Mouse (Mus musculus): ENCODE results near the gene Rdm1. TPM values are rescaled to one million over a fixed set of nuclear protein-coding genes. Genes with fewer than 3 reads are reported as not detected.
"Not testable (repeated sequence)": the region's sequence is repeated elsewhere in the genome, so short reads cannot be mapped to it uniquely, and the experiment has no call there.

Gene Rdm1
- 48.5 and 53.1 TPM in 2 replicates for polyA plus RNA-seq (2015; fragmentation: Nextera tagmentation; extraction: Ambion mirVana)

DNA sequence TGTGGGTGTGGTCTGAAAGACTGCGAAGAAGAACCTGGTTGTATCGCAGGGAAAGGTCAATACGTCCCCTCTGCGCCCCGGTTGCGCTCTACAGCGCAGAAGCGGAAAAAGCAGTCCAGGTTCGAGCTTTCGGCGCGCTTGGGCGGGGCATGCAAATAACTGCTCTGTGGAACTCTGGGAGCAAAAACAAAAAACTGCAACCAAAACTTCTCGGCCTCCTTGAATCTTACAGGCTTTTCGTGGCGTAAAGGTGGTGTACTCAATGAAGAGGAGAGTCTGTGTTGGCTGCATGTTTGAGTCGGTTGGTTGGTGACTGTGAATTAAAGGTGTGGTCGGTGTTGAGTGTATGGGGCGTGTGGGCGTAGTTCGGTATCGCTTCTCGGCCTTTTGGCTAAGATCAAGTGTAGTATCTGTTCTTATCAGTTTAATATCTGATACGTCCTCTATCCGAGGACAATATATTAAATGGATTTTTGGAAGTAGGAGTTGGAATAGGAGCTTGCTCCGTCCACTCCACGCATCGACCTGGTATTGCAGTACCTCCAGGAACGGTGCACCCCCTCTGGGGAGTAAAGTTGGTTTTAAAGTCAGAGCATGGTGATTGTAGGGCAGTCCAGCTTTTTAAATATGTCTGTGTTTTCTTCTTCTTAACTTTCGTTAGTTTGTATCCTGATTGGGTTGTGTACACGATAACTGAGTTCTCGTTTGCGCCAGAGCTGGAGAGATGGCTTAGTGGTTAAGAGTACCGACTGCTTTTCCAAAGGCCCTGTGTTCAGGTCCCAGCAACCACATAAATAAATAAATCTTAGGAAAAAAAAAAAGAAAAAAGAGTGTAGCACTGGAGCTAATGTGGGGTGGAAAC lies at the start of gene Rdm1:
TSS of gene Rdm1 (plus strand) at position 201 of the 862 bp plus-strand sequence.
- Histone ChIP-seq H3K9ac (ENCODE audit: low read length) (peak within 1 kb of the TSS; percentile 95), H3K4me3 (ENCODE audit: low read length) (peak within 1 kb of the TSS; percentile 71), H3K27me3 (ENCODE audit: control insufficient read depth, insufficient read depth, low read length) (no peaks in the 10 kb centered on the region), H3K36me3 (ENCODE audit: control insufficient read depth, insufficient read depth) (peaks cover 5% of the 10 kb centered on the region; the same call in 1 of the 2 replicates), H3K4me2 (ENCODE audit: low read depth, low read length) (peak within 1 kb of the TSS; percentile 85), H3K27ac (ENCODE audit: low read length) (peak within 1 kb of the TSS; percentile 99), H3K9me3 (replicated peaks; ENCODE audit: control insufficient read depth, low read length) (no peaks in the 10 kb centered on the region), H3K4me1 (ENCODE audit: control insufficient read depth, insufficient read depth, low read length) (peaks cover 5% of the 10 kb centered on the region)
- peak; percentile 88 for ATAC-seq (replicated peaks; ENCODE audit: extremely low read depth, insufficient read depth, low FRiP score)
- WGBS, result under 1% methylated on average over 32 of the region's 34 CpGs

DNA sequence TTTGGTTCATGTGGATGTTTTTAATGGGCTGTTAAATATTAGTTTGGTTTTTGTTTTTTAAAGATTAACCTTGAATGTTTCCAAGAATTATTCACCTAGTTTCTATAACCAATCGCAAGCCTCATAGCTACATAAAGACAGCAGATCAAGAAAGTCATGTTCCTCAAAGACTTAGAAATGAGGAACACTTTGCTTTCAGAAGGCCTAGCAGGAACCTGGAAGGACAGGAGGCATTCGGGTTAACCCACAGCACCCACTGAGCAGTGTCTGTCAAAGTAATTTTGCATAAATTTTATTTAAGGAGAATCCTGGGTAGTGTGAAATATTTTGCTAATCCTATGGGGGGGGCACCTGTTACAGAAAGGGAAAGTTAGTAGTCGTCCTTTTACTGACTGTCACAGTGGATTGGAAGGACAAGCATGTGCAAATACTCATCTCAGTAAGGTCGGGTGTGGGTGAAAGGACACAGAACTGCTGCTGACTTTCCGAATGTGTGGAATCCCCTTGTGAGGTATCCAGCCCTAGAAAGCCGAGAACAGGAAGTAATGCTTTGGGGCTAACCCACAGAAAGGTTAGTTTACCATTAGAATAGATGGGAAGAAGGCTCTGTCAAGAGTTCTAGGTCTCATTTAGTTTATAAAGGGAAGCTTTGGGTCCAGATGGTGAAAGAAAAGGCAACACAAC lies 45.8 kb upstream of the Rdm1 start:
- no peak overlapping the region for H3K4me2 ChIP-seq (ENCODE audit: low read depth, low read length)
- H3K4me1 ChIP-seq (ENCODE audit: control insufficient read depth, insufficient read depth, low read length), result peaks cover 4% of the 10 kb centered on the region
- H3K9me3 ChIP-seq (replicated peaks; ENCODE audit: control insufficient read depth, low read length), result no peaks in the 10 kb centered on the region
- 54% methylated on average over 6 of the region's 6 CpGs for WGBS
- no peak for ATAC-seq (replicated peaks; ENCODE audit: extremely low read depth, insufficient read depth, low FRiP score)
- H3K27me3 ChIP-seq (ENCODE audit: control insufficient read depth, insufficient read depth, low read length), result no peaks in the 10 kb centered on the region
- no peak overlapping the region for H3K27ac ChIP-seq (ENCODE audit: low read length)
- no peak overlapping the region for H3K9ac ChIP-seq (ENCODE audit: low read length)
- no peak overlapping the region for H3K4me3 ChIP-seq (ENCODE audit: low read length)
- H3K36me3 ChIP-seq (ENCODE audit: control insufficient read depth, insufficient read depth), result peaks cover 28% of the 10 kb centered on the region

DNA sequence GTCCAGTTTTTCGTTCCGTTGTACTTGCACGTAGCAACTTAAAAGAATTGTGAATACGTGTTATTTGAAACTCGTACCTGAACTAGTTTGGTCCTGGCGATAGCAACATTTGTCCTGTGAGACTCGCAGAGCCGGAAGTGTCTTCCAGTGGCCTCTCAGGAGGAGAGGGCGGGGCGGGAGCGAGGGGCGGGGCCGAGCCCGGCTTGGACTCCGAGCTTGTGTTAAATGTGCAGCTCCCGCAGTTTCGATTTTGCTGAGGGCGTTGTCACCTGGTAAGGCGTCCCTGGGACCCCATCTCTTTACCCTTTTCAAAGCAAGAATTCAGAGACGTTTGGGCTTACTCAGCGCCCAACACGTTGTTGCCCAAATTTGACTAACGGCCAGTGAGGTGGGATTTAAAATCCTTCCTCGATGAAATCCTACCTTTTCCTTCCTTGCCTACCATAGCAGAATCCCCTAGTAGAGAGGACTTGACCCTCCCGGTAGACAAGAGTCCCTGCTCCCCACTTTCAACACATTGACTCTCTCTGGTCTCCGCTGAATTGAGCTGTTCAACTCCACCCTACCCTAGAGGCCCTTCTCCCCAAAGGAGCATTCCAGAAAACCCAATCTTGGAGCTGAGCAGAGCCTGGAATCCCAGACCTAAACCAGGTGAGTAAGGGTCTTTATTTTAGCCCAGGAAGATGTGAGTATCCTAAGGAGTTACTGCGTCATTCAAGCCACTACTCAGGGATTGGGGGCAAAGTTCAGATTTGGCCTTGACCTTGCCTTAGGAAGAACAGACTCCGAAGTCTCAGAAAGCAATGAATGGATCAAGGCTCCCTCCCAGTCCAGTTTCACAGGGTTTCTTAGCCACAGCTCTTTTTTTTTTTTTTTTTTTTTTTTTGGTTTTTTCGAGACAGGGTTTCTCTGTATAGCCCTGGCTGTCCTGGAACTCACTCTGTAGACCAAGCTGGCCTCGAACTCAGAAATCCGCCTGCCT lies 44.6 kb upstream of the Rdm1 start, which contains the start of gene Tmem106a:
TSS of gene Tmem106a (plus strand) at position 189 of the 982 bp plus-strand sequence.
- Histone ChIP-seq H3K36me3 (ENCODE audit: control insufficient read depth, insufficient read depth) (peaks cover 23% of the 10 kb centered on the region), H3K9ac (ENCODE audit: low read length) (peak within 1 kb of the TSS; percentile 80), H3K4me3 (ENCODE audit: low read length) (peak within 1 kb of the TSS; percentile 72), H3K4me1 (ENCODE audit: control insufficient read depth, insufficient read depth, low read length) (peaks cover 4% of the 10 kb centered on the region), H3K27me3 (ENCODE audit: control insufficient read depth, insufficient read depth, low read length) (no peaks in the 10 kb centered on the region), H3K9me3 (replicated peaks; ENCODE audit: control insufficient read depth, low read length) (no peaks in the 10 kb centered on the region), H3K4me2 (ENCODE audit: low read depth, low read length) (peak within 1 kb of the TSS; percentile 66), H3K27ac (ENCODE audit: low read length) (peak within 1 kb of the TSS; percentile 47; the same call in 1 of the 2 replicates)
- ATAC-seq (replicated peaks; ENCODE audit: extremely low read depth, insufficient read depth, low FRiP score), result peak; percentile 69
- WGBS, result 16% methylated on average over 30 of the region's 31 CpGs

DNA sequence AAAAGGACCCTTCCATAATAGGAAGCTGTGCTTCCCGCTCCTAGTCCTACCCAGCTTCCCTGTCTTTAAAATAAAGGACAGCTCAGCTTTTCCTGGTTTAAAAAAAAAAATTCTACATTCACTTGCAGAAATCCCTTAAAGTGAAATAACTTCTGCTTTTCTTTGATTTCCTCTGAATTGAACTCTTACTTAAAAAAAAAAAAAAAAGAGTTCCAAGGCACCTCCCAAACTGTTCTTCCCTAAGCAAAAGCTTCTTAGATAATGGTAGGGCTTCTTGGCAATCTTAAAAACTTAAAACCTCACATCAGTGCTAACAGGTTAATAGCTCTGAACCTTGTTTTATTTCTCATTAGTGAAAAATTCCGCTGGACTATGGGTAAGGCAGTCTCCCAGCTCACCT lies 43.8 kb upstream of the Rdm1 start:
- no peak for ATAC-seq (replicated peaks; ENCODE audit: extremely low read depth, insufficient read depth, low FRiP score)
- H3K27me3 ChIP-seq (ENCODE audit: control insufficient read depth, insufficient read depth, low read length), result no peaks in the 10 kb centered on the region
- 90% methylated on average over 2 of the region's 2 CpGs for WGBS

DNA sequence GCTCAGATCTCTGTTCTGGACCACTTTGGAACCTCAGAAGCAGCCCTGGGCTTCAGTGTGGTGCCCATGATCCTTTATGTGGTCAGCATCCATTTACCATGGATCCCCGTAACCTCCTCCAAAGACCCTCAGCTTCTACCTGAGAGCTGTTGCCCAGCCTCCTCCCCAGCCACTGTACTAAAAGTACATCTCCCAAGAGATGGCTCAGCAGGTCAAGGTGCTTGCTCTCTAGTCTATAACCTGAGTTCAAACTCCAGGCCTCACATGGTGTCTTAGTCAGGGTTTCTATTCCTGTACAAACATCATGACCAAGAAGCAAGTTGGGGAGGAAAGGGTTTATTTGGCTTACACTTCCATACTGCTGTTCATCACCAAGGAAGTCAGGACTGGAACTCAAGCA lies 42.0 kb upstream of the Rdm1 start:
- H3K9me3 ChIP-seq (replicated peaks; ENCODE audit: control insufficient read depth, low read length); H3K27me3 ChIP-seq (ENCODE audit: control insufficient read depth, insufficient read depth, low read length); H3K9ac ChIP-seq (ENCODE audit: low read length); H3K4me2 ChIP-seq (ENCODE audit: low read depth, low read length); H3K4me1 ChIP-seq (ENCODE audit: control insufficient read depth, insufficient read depth, low read length); H3K27ac ChIP-seq (ENCODE audit: low read length); ATAC-seq (replicated peaks; ENCODE audit: extremely low read depth, insufficient read depth, low FRiP score); H3K36me3 ChIP-seq (ENCODE audit: control insufficient read depth, insufficient read depth); H3K4me3 ChIP-seq (ENCODE audit: low read length): not testable (repeated sequence)
- 100% methylated on average over 1 of the region's 1 CpGs for WGBS

More for the DNA sequence above, 43.8 kb upstream of the Rdm1 start:
- H3K9me3 ChIP-seq (replicated peaks; ENCODE audit: control insufficient read depth, low read length), result no peaks in the 10 kb centered on the region
- no peak overlapping the region for H3K4me3 ChIP-seq (ENCODE audit: low read length)
- H3K36me3 ChIP-seq (ENCODE audit: control insufficient read depth, insufficient read depth), result peaks cover 16% of the 10 kb centered on the region
- H3K27ac ChIP-seq (ENCODE audit: low read length), result no peak overlapping the region
- H3K4me1 ChIP-seq (ENCODE audit: control insufficient read depth, insufficient read depth, low read length), result peaks cover 4% of the 10 kb centered on the region
- H3K9ac ChIP-seq (ENCODE audit: low read length), result no peak overlapping the region
- no peak overlapping the region for H3K4me2 ChIP-seq (ENCODE audit: low read depth, low read length)

DNA sequence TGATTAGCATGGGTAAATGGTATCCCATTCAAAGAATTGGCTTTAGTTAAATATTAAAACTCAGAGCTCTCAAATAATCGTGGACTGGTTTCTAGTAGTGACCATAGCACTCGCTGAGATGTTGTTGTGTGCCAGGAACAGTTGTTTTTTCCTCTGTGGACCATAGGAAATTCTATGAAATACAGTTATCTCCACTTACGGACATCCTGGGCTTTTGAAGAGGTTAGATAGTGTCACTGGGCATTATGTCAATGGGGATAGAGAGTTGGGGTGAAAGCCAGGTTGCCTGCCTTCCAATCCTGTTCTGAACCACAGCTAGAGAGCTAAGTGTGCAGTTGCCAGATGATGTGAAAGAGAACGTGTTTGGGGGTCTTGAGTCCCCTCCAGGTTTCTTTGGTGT lies 41.2 kb upstream of the Rdm1 start:
- peaks cover 4% of the 10 kb centered on the region for H3K4me1 ChIP-seq (ENCODE audit: control insufficient read depth, insufficient read depth, low read length)
- H3K9me3 ChIP-seq (replicated peaks; ENCODE audit: control insufficient read depth, low read length), result no peaks in the 10 kb centered on the region
- H3K9ac ChIP-seq (ENCODE audit: low read length), result no peak overlapping the region
- H3K27me3 ChIP-seq (ENCODE audit: control insufficient read depth, insufficient read depth, low read length), result no peaks in the 10 kb centered on the region
- peaks cover 3% of the 10 kb centered on the region; the same call in 1 of the 2 replicates for H3K36me3 ChIP-seq (ENCODE audit: control insufficient read depth, insufficient read depth)
- no peak overlapping the region for H3K4me2 ChIP-seq (ENCODE audit: low read depth, low read length)
- no peak overlapping the region for H3K4me3 ChIP-seq (ENCODE audit: low read length)
- 63% methylated on average over 4 of the region's 4 CpGs for WGBS
- ATAC-seq (replicated peaks; ENCODE audit: extremely low read depth, insufficient read depth, low FRiP score), result no peak
- no peak overlapping the region for H3K27ac ChIP-seq (ENCODE audit: low read length)

DNA sequence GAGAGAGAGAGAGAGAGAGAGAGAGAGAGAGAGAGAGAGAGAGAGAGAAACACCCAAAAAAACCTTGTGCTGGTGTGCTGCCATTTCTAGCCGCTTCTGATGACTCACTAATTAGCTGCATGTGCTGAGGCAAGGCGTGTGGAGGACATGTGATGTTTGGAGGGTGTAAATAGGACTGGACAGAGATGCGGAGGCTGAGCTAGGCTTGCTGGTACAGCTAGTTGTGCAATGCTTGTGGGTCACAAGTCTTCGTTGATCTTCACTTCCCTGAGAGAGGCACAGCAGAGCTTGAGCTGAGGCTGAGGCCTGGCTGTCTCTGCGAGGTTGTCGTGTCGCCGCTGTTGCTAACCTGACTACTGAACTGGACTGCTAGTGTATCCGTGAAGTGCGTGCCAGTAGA lies 39.3 kb upstream of the Rdm1 start:
- Histone ChIP-seq H3K27ac (ENCODE audit: low read length) (no peak overlapping the region), H3K9ac (ENCODE audit: low read length) (no peak overlapping the region), H3K4me1 (ENCODE audit: control insufficient read depth, insufficient read depth, low read length) (no peaks in the 10 kb centered on the region), H3K9me3 (replicated peaks; ENCODE audit: control insufficient read depth, low read length) (no peaks in the 10 kb centered on the region), H3K4me3 (ENCODE audit: low read length) (no peak overlapping the region), H3K27me3 (ENCODE audit: control insufficient read depth, insufficient read depth, low read length) (no peaks in the 10 kb centered on the region), H3K36me3 (ENCODE audit: control insufficient read depth, insufficient read depth) (peaks cover 3% of the 10 kb centered on the region; the same call in 1 of the 2 replicates), H3K4me2 (ENCODE audit: low read depth, low read length) (no peak overlapping the region)
- ATAC-seq (replicated peaks; ENCODE audit: extremely low read depth, insufficient read depth, low FRiP score), result no peak
- 84% methylated on average over 10 of the region's 10 CpGs for WGBS

DNA sequence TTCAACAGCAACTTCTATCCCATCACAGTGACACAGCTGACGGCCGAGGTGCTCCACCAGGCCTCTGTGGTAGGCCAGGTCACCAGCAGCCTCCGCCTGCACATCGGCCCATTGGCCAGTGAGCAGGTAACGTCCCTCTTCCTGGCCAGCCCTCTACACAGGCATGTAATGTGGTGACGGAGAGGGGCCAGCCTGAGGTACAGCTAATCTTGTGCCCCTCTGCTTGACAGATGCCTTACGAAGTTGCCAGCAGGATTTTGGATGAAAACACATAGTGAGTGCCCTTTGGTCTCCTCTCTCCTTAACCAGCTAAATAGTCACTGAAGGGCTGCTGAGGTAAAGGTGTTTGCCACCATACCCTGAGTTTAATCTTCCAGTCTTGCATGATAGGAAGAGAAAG lies 38.1 kb upstream of the Rdm1 start:
- Histone ChIP-seq H3K4me1 (ENCODE audit: control insufficient read depth, insufficient read depth, low read length) (no peaks in the 10 kb centered on the region), H3K4me2 (ENCODE audit: low read depth, low read length) (no peak overlapping the region), H3K9ac (ENCODE audit: low read length) (no peak overlapping the region), H3K27me3 (ENCODE audit: control insufficient read depth, insufficient read depth, low read length) (no peaks in the 10 kb centered on the region), H3K27ac (ENCODE audit: low read length) (no peak overlapping the region), H3K9me3 (replicated peaks; ENCODE audit: control insufficient read depth, low read length) (no peaks in the 10 kb centered on the region), H3K4me3 (ENCODE audit: low read length) (no peak overlapping the region), H3K36me3 (ENCODE audit: control insufficient read depth, insufficient read depth) (peaks cover 3% of the 10 kb centered on the region; the same call in 1 of the 2 replicates)
- no peak for ATAC-seq (replicated peaks; ENCODE audit: extremely low read depth, insufficient read depth, low FRiP score)
- 87% methylated on average over 7 of the region's 7 CpGs for WGBS

Measured in heart, embryonic 16.5 days (tissue).